Mouse (Mus musculus): ENCODE data around the gene Prkn. TPM values are rescaled to one million over a fixed set of nuclear protein-coding genes. Genes with fewer than 3 reads are reported as not detected.
A peak's percentile ranks its signal among the peaks of the same experiment; 100 is the strongest.

Prkn gene
- 10 to 100 TPM; 12.3 to 13.1 TPM for total RNA-seq (2021)
- long read RNA-seq, experiment 1, full-length matches to known transcripts = 1 of 2 reads
- long read RNA-seq, experiment 1, partial matches to known transcripts = 0 of 2 reads
- long read RNA-seq, experiment 1, other reads (novel, unspliced or antisense) = 1 of 2 reads
- long read RNA-seq, experiment 2, partial matches to known transcripts = 0 of 1 reads
- long read RNA-seq, experiment 2, other reads (novel, unspliced or antisense) = 1 of 1 reads

- peak; percentile 99 for DNase-seq
Observed at GRCm38 (mm10) chr17:10840148-10840707, at the start of gene Prkn, which contains the start of gene Pacrg. Prkn (plus strand) TSS chr17:10840384. Pacrg (minus strand) TSS chr17:10840311.

GRCm38 (mm10) chr17:10791661-10792060 lies 48.5 kb upstream of the Prkn start:
- DNase-seq = no peak

- DNase-seq = no peak
Observed at GRCm38 (mm10) chr17:10806692-10807091, 33.5 kb upstream of the Prkn start.

GRCm38 (mm10) chr17:10807261-10807998 lies 32.8 kb upstream of the Prkn start:
- DNase-seq = no peak

GRCm38 (mm10) chr17:10808571-10808970 lies 31.6 kb upstream of the Prkn start:
- no peak for DNase-seq

GRCm38 (mm10) chr17:10818971-10819370 lies 21.2 kb upstream of the Prkn start:
- DNase-seq = no peak

- peak; percentile 62 to 73 for DNase-seq
Observed at GRCm38 (mm10) chr17:10840731-10841201, 582 bp downstream of the Prkn start.

GRCm38 (mm10) chr17:10854207-10854606 lies 14.0 kb downstream of the Prkn start:
- peak; percentile 25 to 29 for DNase-seq

GRCm38 (mm10) chr17:10874208-10875187 lies 34.3 kb downstream of the Prkn start:
- no peak for DNase-seq

- no peak for DNase-seq
Observed at GRCm38 (mm10) chr17:10878986-10879385, 38.8 kb downstream of the Prkn start.

- no peak for DNase-seq
Observed at GRCm38 (mm10) chr17:10882260-10882659, 42.1 kb downstream of the Prkn start.

- DNase-seq = peak; percentile 22 to 45
Observed at GRCm38 (mm10) chr17:10887924-10888323, 47.7 kb downstream of the Prkn start.

GRCm38 (mm10) chr17:10901686-10902228 lies 61.6 kb downstream of the Prkn start:
- DNase-seq = no peak

- no peak for DNase-seq
Observed at GRCm38 (mm10) chr17:10936698-10937097, 96.5 kb downstream of the Prkn start.

- no peak for DNase-seq
Observed at GRCm38 (mm10) chr17:10937844-10938243, 97.7 kb downstream of the Prkn start.

- no peak for DNase-seq
Observed at GRCm38 (mm10) chr17:10938755-10939154, 98.6 kb downstream of the Prkn start.

GRCm38 (mm10) chr17:10946552-10946951 lies 106.4 kb downstream of the Prkn start:
- no peak for DNase-seq

GRCm38 (mm10) chr17:10947614-10948013 lies 107.4 kb downstream of the Prkn start:
- DNase-seq = no peak

- DNase-seq = peak in 1 of 2 experiments; percentile 0
Observed at GRCm38 (mm10) chr17:10959066-10959864, 119.1 kb downstream of the Prkn start.

GRCm38 (mm10) chr17:10962151-10962550 lies 122.0 kb downstream of the Prkn start:
- DNase-seq = no peak

- peak in 1 of 2 experiments; percentile 19 for DNase-seq
Observed at GRCm38 (mm10) chr17:10982136-10982535, 142.0 kb downstream of the Prkn start.
